Mouse (Mus musculus) CH12.LX (cell line): Measurements from ENCODE around the gene Syt2. TPM values are rescaled to one million over a fixed set of nuclear protein-coding genes. Genes with fewer than 3 reads are reported as not detected.

ENCODE experiments used
- DNase-seq: peaks from one replicate; pipeline ENCODE4 v3.0.0-alpha.2; 2013; ENCODE audit errors: extremely low read depth
- H3K27ac ChIP-seq: 2 replicates; pipeline ENCODE4 v1.5.1; 2012; ENCODE audit warnings: low read depth, mild to moderate bottlenecking, control low read depth, moderate library complexity; ENCODE audit not compliant: insufficient read depth
- H3K27me3 ChIP-seq: replicated peaks from 2 replicates; pipeline ENCODE3; 2012; ENCODE audit warnings: inconsistent platforms
- H3K36me3 ChIP-seq, 2 experiments: replicated peaks in 1 of 2; 2 replicates each; pipeline versions ENCODE3 to v1.6.1; 2012; ENCODE audit warnings: inconsistent platforms in 1 of 2, low read length in 1 of 2, mild to moderate bottlenecking in 1 of 2, mixed read lengths in 1 of 2, moderate library complexity in 1 of 2; ENCODE audit not compliant: control insufficient read depth in 1 of 2, insufficient read depth in 1 of 2
- H3K4me1 ChIP-seq, 2 experiments: 2 replicates each; pipeline ENCODE4 v1.6.1; 2012; ENCODE audit warnings: inconsistent platforms in 1 of 2, moderate library complexity in 1 of 2; ENCODE audit not compliant: insufficient read depth in 2 of 2, control insufficient read depth in 1 of 2
- H3K4me2 ChIP-seq: 2 replicates; pipeline ENCODE4 v1.6.1; 2012; ENCODE audit warnings: low read depth, mild to moderate bottlenecking, control low read depth; ENCODE audit not compliant: poor library complexity, insufficient read depth, severe bottlenecking
- H3K4me3 ChIP-seq, 3 experiments: fragments of 150-350 bp in 1 of 3; sonication (generic) in 1 of 3; replicated peaks in 1 of 3; 2 replicates each; pipeline versions ENCODE3 to v1.5.1; 2011 to 2012; ENCODE audit warnings: low read depth in 2 of 3, low read length in 2 of 3, mild to moderate bottlenecking in 2 of 3, moderate library complexity in 2 of 3, control low read depth in 1 of 3, improper control_type of control experiment in 1 of 3, inconsistent platforms in 1 of 3, mixed read lengths in 1 of 3; ENCODE audit not compliant: poor library complexity in 1 of 3
- H3K79me2 ChIP-seq: replicated peaks from 2 replicates; pipeline ENCODE4 v1.6.1; 2012; ENCODE audit warnings: mild to moderate bottlenecking, moderate library complexity; ENCODE audit not compliant: control insufficient read depth, poor library complexity, insufficient read depth, severe bottlenecking; ENCODE audit errors: extremely low read depth
- H3K9ac ChIP-seq: 2 replicates; pipeline ENCODE4 v1.6.1; 2012; ENCODE audit warnings: low read depth, mild to moderate bottlenecking, control low read depth, moderate library complexity; ENCODE audit not compliant: insufficient read depth
- H3K9me3 ChIP-seq: replicated peaks from 2 replicates; pipeline ENCODE3; 2012; ENCODE audit warnings: low read length, inconsistent platforms, mixed read lengths
- BHLHE40 ChIP-seq: IDR thresholded peaks from 2 replicates; pipeline ENCODE4 v1.6.1; 2011; ENCODE audit warnings: mild to moderate bottlenecking, low read depth, low read length, improper control_type of control experiment
- CHD2 ChIP-seq: IDR thresholded peaks from 2 replicates; pipeline ENCODE4 v1.6.1; 2011; ENCODE audit warnings: low read length, improper control_type of control experiment
- CTCF ChIP-seq, 2 experiments: IDR thresholded peaks in 1 of 2; conservative IDR thresholded peaks in 1 of 2; 2 replicates each; pipeline ENCODE4 v1.5.1; 2011 to 2012; ENCODE audit warnings: low read depth in 2 of 2, low read length in 2 of 2, improper control_type of control experiment in 1 of 2, inconsistent platforms in 1 of 2, mild to moderate bottlenecking in 1 of 2, moderate library complexity in 1 of 2
- E2F4 ChIP-seq: IDR thresholded peaks from 2 replicates; pipeline ENCODE4 v1.6.1; 2011; ENCODE audit warnings: low read depth, low read length, improper control_type of control experiment; ENCODE audit not compliant: insufficient replicate concordance
- ELF1 ChIP-seq: IDR thresholded peaks from 2 replicates; pipeline ENCODE4 v1.6.1; 2014; ENCODE audit warnings: low read depth, mild to moderate bottlenecking, inconsistent platforms, low read length, improper control_type of control experiment
- IRF4 ChIP-seq: IDR thresholded peaks from 2 replicates; pipeline ENCODE4 v1.6.1; 2014; ENCODE audit warnings: low read depth, mild to moderate bottlenecking, inconsistent platforms, low read length, improper control_type of control experiment
- JUND ChIP-seq: conservative IDR thresholded peaks from 2 replicates; pipeline ENCODE4 v1.6.1; 2011; ENCODE audit warnings: low read depth, low read length, improper control_type of control experiment
- KAT2A ChIP-seq: IDR thresholded peaks from 2 replicates; pipeline ENCODE4 v1.6.1; 2012; ENCODE audit warnings: low read length, improper control_type of control experiment, inconsistent platforms; ENCODE audit not compliant: insufficient replicate concordance
- MAFK ChIP-seq: IDR thresholded peaks from 2 replicates; pipeline ENCODE4 v1.6.1; 2011; ENCODE audit warnings: low read length, improper control_type of control experiment; ENCODE audit not compliant: insufficient replicate concordance
- MAZ ChIP-seq: IDR thresholded peaks from 2 replicates; pipeline ENCODE4 v1.6.1; 2012; ENCODE audit warnings: low read depth, mild to moderate bottlenecking, inconsistent platforms, low read length, improper control_type of control experiment, moderate library complexity
- MYC ChIP-seq: IDR thresholded peaks from 2 replicates; pipeline ENCODE4 v1.6.1; 2011; ENCODE audit warnings: low read depth, mild to moderate bottlenecking, improper control_type of control experiment, low read length
- NELFE ChIP-seq: IDR thresholded peaks from 2 replicates; pipeline ENCODE4 v1.6.1; 2011; ENCODE audit warnings: low read depth, low read length, improper control_type of control experiment
- NRF1 ChIP-seq: IDR thresholded peaks from 2 replicates; pipeline ENCODE4 v1.6.1; 2014; ENCODE audit warnings: low read depth, mild to moderate bottlenecking, inconsistent platforms, low read length, improper control_type of control experiment, moderate library complexity
- PAX5 ChIP-seq: IDR thresholded peaks from 2 replicates; pipeline ENCODE4 v1.6.1; 2012; ENCODE audit warnings: low read length, inconsistent platforms, mixed read lengths
- POLR2AphosphoS2 ChIP-seq: IDR thresholded peaks from 2 replicates; pipeline ENCODE4 v1.6.1; 2011; ENCODE audit warnings: low read depth, low read length, improper control_type of control experiment
- RAD21 ChIP-seq: IDR thresholded peaks from 2 replicates; pipeline ENCODE4 v1.6.1; 2011; ENCODE audit warnings: low read depth, mild to moderate bottlenecking, low read length, improper control_type of control experiment, moderate library complexity
- SMC3 ChIP-seq: IDR thresholded peaks from 2 replicates; pipeline ENCODE4 v1.6.1; 2011; ENCODE audit warnings: low read depth, low read length, improper control_type of control experiment
- TBP ChIP-seq: conservative IDR thresholded peaks from 2 replicates; pipeline ENCODE4 v1.6.1; 2011; ENCODE audit warnings: low read depth, low read length, improper control_type of control experiment
- TCF12 ChIP-seq: IDR thresholded peaks from 2 replicates; pipeline ENCODE4 v1.6.1; 2014; ENCODE audit warnings: low read depth, mild to moderate bottlenecking, inconsistent platforms, low read length, improper control_type of control experiment
- UBTF ChIP-seq: IDR thresholded peaks from 2 replicates; pipeline ENCODE4 v1.6.1; 2012; ENCODE audit warnings: low read depth, mild to moderate bottlenecking, inconsistent platforms, low read length, improper control_type of control experiment, moderate library complexity
- USF1 ChIP-seq: IDR thresholded peaks from 2 replicates; pipeline ENCODE4 v1.6.1; 2014; ENCODE audit warnings: low read depth, mild to moderate bottlenecking, inconsistent platforms, low read length, improper control_type of control experiment
- ZC3H11A ChIP-seq: IDR thresholded peaks from 2 replicates; pipeline ENCODE4 v1.6.1; 2012; ENCODE audit warnings: low read depth, mild to moderate bottlenecking, inconsistent platforms, low read length, improper control_type of control experiment
- dilution Hi-C: fragments of 300-500 bp; cut with MboI; formaldehyde crosslinking; loops from 2 replicates; pipeline ENCODE4 v1.14.3; 2020; ENCODE audit warnings: low sequenced_read_pairs; ENCODE audit not compliant: extremely low pct_unique_long_range_greater_than_20kb, extremely low pct_ligation_motif_present
- in situ Hi-C: fragments of 300-500 bp; cut with MboI; formaldehyde crosslinking; loops from 3 replicates; pipeline ENCODE4 v1.14.3; 2019; ENCODE audit warnings: low sequenced_read_pairs, low pct_ligation_motif_present, low pct_unique_long_range_greater_than_20kb, mixed read lengths
- polyA plus RNA-seq: library from polyadenylated mRNA; unstranded; fragments of >175 nt; gene quantifications from 2 replicates; pipeline ENCODE4 v1.2.1, GENCODE M21; 2012; ENCODE audit warnings: low read depth; ENCODE audit not compliant: insufficient read length
- total RNA-seq, 2 experiments: library from RNA; depleted of rRNA; stranded (reverse); fragments of 300-350 nt in 1 of 2; fragments of >200 nt in 1 of 2; gene quantifications; 2 replicates each; pipeline ENCODE4 v1.2.3; 2012 to 2014

The Syt2 gene
- total and polyA plus RNA-seq, 3 experiments = not detected

- no peak overlapping the region for H3K4me3 ChIP-seq
- H3K9ac ChIP-seq = no peak overlapping the region
- H3K9me3 ChIP-seq = no peaks in the 10 kb centered on the region
- no peak overlapping the region for H3K4me2 ChIP-seq
- dilution Hi-C loops = no loop called here
- peaks cover 0 to 7% of the 10 kb centered on the region in 2 experiments; a peak in 2 of 4 replicates for H3K4me1 ChIP-seq
- H3K36me3 ChIP-seq = no peaks in the 10 kb centered on the region
- no peaks in the 10 kb centered on the region for H3K79me2 ChIP-seq
- H3K27ac ChIP-seq = no peak overlapping the region
- TF ChIP-seq IRF4 = no peak
- TF ChIP-seq ELF1 = no peak
- TF ChIP-seq POLR2AphosphoS2 = no peak
- no peak for TF ChIP-seq NELFE
- TF ChIP-seq JUND = no peak
- no peak for TF ChIP-seq TCF12
- no peak for TF ChIP-seq PAX5
- no peak for TF ChIP-seq USF1
- no peak for TF ChIP-seq KAT2A
- no peak for TF ChIP-seq UBTF
- no peak for TF ChIP-seq MAFK
- no peak for TF ChIP-seq E2F4
- TF ChIP-seq BHLHE40 = no peak
- TF ChIP-seq RAD21 = no peak
- no peak for TF ChIP-seq MAZ
- no peak for TF ChIP-seq MYC
- no peak for TF ChIP-seq CTCF (conservative IDR thresholded peaks at IDR 0.05 in 1 of 2, IDR thresholded peaks at IDR 0.05 in 1 of 2; ENCODE audit: low read depth in 2 of 2, low read length in 2 of 2)
- in situ Hi-C loops = no loop called here
- DNase-seq = no peak
- no peaks in the 10 kb centered on the region for H3K27me3 ChIP-seq
Observed at GRCm38 (mm10) chr1:134783958-134784357, 137.5 kb downstream of the Syt2 start.

- H3K4me2 ChIP-seq = no peak overlapping the region
- H3K9ac ChIP-seq = no peak overlapping the region
- no peaks in the 10 kb centered on the region for H3K79me2 ChIP-seq
- no peaks in the 10 kb centered on the region for H3K9me3 ChIP-seq
- in situ Hi-C loops = no loop called here
- no peaks in the 10 kb centered on the region for H3K27me3 ChIP-seq
- no peak overlapping the region for H3K27ac ChIP-seq
- TF ChIP-seq ELF1 (no peak), IRF4 (no peak), NELFE (no peak), TBP (no peak), MAFK (no peak), CHD2 (no peak), SMC3 (no peak), NRF1 (no peak), ZC3H11A (no peak), CTCF (conservative IDR thresholded peaks at IDR 0.05 in 1 of 2, IDR thresholded peaks at IDR 0.05 in 1 of 2; ENCODE audit: low read depth in 2 of 2, low read length in 2 of 2) (no peak)
- peaks cover 0 to 7% of the 10 kb centered on the region in 2 experiments; a peak in 2 of 4 replicates for H3K4me1 ChIP-seq
- DNase-seq = no peak
- H3K4me3 ChIP-seq = no peak overlapping the region
- dilution Hi-C loops = no loop called here
- no peaks in the 10 kb centered on the region for H3K36me3 ChIP-seq
Observed at GRCm38 (mm10) chr1:134784481-134784880, 138.0 kb downstream of the Syt2 start.
